11 mouse cellular contexts compared by ENCODE assay signal in the genomic region with DNA sequence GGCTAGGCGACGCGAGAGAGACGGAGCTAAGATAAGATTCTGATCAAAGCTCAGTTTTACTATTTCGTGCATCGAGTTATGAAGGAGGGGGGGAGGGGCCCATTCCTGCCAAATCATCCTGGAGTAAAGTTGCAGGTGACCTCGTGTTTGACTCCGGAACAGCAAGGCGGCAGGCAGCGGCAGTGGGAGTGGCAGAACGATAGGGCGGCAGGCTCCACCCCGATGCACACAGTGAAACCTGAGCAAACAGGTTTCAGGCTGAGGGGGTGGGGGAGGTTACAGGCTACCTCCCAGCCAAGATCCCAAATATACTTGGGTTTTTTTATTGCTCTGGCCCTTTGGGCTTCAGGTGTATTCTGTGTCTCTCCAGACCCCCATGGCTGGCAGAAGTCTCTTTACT. TPM values are rescaled to one million over a fixed set of nuclear protein-coding genes. Genes with fewer than 3 reads are reported as not detected.
DNase-seq lines count a peak whose midpoint lies in the region; ATAC-seq and TF ChIP-seq lines count a peak whose summit lies in the region.
"Had no signal": no experiment of that assay in that cellular context is flagged by ENCODE, and none has a peak within 500 bp of the region (broad histone marks: within the 10 kb centered on the region; RNA-seq: fewer than 3 reads in every experiment).

No protein-coding gene starts in this region.

- H3K9ac ChIP-seq in embryonic facial prominence, embryonic 12.5 days = no peak overlapping the region
- H3K9ac ChIP-seq in kidney, embryonic 16.5 days (replicated peaks; ENCODE audit: low read length) = no peak overlapping the region
- no peak overlapping the region for H3K9ac ChIP-seq in liver, postnatal 0 days (replicated peaks)
- H3K9ac ChIP-seq: neural tube, embryonic 12.5 days had no signal

- H3K27ac ChIP-seq in embryonic facial prominence, embryonic 12.5 days = no peak overlapping the region
- no peak overlapping the region for H3K27ac ChIP-seq in kidney, embryonic 16.5 days (ENCODE audit: low read length)
- H3K27ac ChIP-seq in liver, postnatal 0 days (ENCODE audit: low read depth) = peak overlapping the region; percentile 39; the same call in 1 of the 2 replicates
- H3K27ac ChIP-seq: neural tube, embryonic 12.5 days had no signal

- H3K4me2 ChIP-seq in embryonic facial prominence, embryonic 12.5 days (replicated peaks) = peak overlapping the region; percentile 35
- H3K4me2 ChIP-seq in kidney, embryonic 16.5 days (replicated peaks; ENCODE audit: low read depth, low read length) = peak overlapping the region; percentile 42
- peak overlapping the region; percentile 42 for H3K4me2 ChIP-seq in liver, postnatal 0 days (ENCODE audit: low read depth, low read length)
- H3K4me2 ChIP-seq: neural tube, embryonic 12.5 days had no signal

- no peak for ATAC-seq in embryonic facial prominence, embryonic 12.5 days (ENCODE audit: insufficient number of reproducible peaks, insufficient read depth, low FRiP score, low TSS enrichment)
- ATAC-seq in kidney, embryonic 16.5 days (ENCODE audit: low FRiP score, low TSS enrichment) = peak; percentile 60; the same call in 1 of the 2 replicates
- peak; percentile 75 for ATAC-seq in liver, postnatal 0 days

- DNase-seq in kidney, adult 11 months = peak; percentile 67
- no peak for DNase-seq in kidney, adult 18-20 months
- DNase-seq in liver, postnatal 0 days = peak; percentile 62
- DNase-seq in natural killer cell, adult 2 months (ENCODE audit: low spot score in 2 of 2) = no peak
- DNase-seq in ovary, postnatal 14 days (ENCODE audit: low spot score) = no peak
- no peak for DNase-seq in T-cell, adult 2 months (ENCODE audit: low spot score)
- DNase-seq: cerebellum, postnatal 25 days; thymus, postnatal 4 days had no signal

- H3K36me3 ChIP-seq in embryonic facial prominence, embryonic 12.5 days = peaks cover 12% of the 10 kb centered on the region
- H3K36me3 ChIP-seq in kidney, embryonic 16.5 days (ENCODE audit: insufficient read depth, low read length) = 0 out of 2 replicates have a peak, but pooled peaks cover 3% of the 10 kb centered on the region
- H3K36me3 ChIP-seq in liver, postnatal 0 days (replicated peaks; ENCODE audit: insufficient read depth, low read length) = peaks cover 17% of the 10 kb centered on the region

- no peaks in the 10 kb centered on the region for H3K9me3 ChIP-seq in embryonic facial prominence, embryonic 12.5 days
- no peaks in the 10 kb centered on the region for H3K9me3 ChIP-seq in kidney, embryonic 16.5 days (ENCODE audit: low read length)
- H3K9me3 ChIP-seq in liver, postnatal 0 days (ENCODE audit: low read length) = no peaks in the 10 kb centered on the region
- H3K9me3 ChIP-seq: neural tube, embryonic 12.5 days had no signal

- no peak for TF ChIP-seq EP300 in liver, postnatal 0 days (IDR thresholded peaks at IDR 0.05; ENCODE audit: low read depth)

- 7% methylated on average over 13 of the region's 13 CpGs for WGBS in embryonic facial prominence, embryonic 12.5 days
- WGBS in kidney, embryonic 16.5 days = 8% methylated on average over 13 of the region's 13 CpGs
- WGBS in liver, postnatal 0 days (ENCODE audit: insufficient replicate concordance) = 40% methylated on average over 13 of the region's 13 CpGs

- peaks cover 15% of the 10 kb centered on the region for H3K4me1 ChIP-seq in embryonic facial prominence, embryonic 12.5 days
- peaks cover 17% of the 10 kb centered on the region for H3K4me1 ChIP-seq in kidney, embryonic 16.5 days (ENCODE audit: insufficient read depth, low read length)
- peaks cover 20% of the 10 kb centered on the region for H3K4me1 ChIP-seq in liver, postnatal 0 days (ENCODE audit: insufficient read depth)

- no peaks in the 10 kb centered on the region for H3K27me3 ChIP-seq in embryonic facial prominence, embryonic 12.5 days
- no peaks in the 10 kb centered on the region for H3K27me3 ChIP-seq in kidney, embryonic 16.5 days (ENCODE audit: insufficient read depth, low read length)
- H3K27me3 ChIP-seq in liver, postnatal 0 days (ENCODE audit: insufficient read depth, low read length) = no peaks in the 10 kb centered on the region
- H3K27me3 ChIP-seq: neural tube, embryonic 12.5 days had no signal

- no peak for TF ChIP-seq CTCF in liver, postnatal 0 days (IDR thresholded peaks at IDR 0.05; ENCODE audit: low read depth)

- H3K4me3 ChIP-seq in embryonic facial prominence, embryonic 12.5 days = no peak overlapping the region
- peak overlapping the region; percentile 17; the same call in 1 of the 2 replicates for H3K4me3 ChIP-seq in kidney, embryonic 16.5 days (ENCODE audit: low read length)
- H3K4me3 ChIP-seq in liver, postnatal 0 days (ENCODE audit: low read depth, low read length) = no peak overlapping the region
- H3K4me3 ChIP-seq: neural tube, embryonic 12.5 days had no signal

RNA-seq across cellular contexts. Expression of gene Limd1, which starts 18.2 kb away (rescaled TPM):
- 49.0 and 51.5 TPM in 2 replicates for polyA plus RNA-seq in embryonic facial prominence, embryonic 12.5 days (2016; fragmentation: Nextera tagmentation; extraction: Ambion mirVana)
- 55.7 and 58.1 TPM in 2 replicates for polyA plus RNA-seq in kidney, embryonic 16.5 days (2015; fragmentation: Nextera tagmentation; extraction: Ambion mirVana)
- polyA plus RNA-seq in liver, postnatal 0 days (2015; fragmentation: Nextera tagmentation; extraction: Ambion mirVana) = 11.9 and 12.4 TPM in 2 replicates

RNA-seq across cellular contexts. Expression of gene Sacm1l, which starts 32.9 kb away (rescaled TPM):
- polyA plus RNA-seq in embryonic facial prominence, embryonic 12.5 days (2016; fragmentation: Nextera tagmentation; extraction: Ambion mirVana) = 48.9 and 49.6 TPM in 2 replicates
- polyA plus RNA-seq in kidney, embryonic 16.5 days (2015; fragmentation: Nextera tagmentation; extraction: Ambion mirVana) = 63.8 and 68.7 TPM in 2 replicates
- 21.0 and 22.2 TPM in 2 replicates for polyA plus RNA-seq in liver, postnatal 0 days (2015; fragmentation: Nextera tagmentation; extraction: Ambion mirVana)

Comparison
In these comparisons a context has a peak if more than half of its experiments do, and no peak if none do; other contexts are left out.
1. DNase-seq: peak in kidney, adult 11 months (single experiment) and liver, postnatal 0 days (single experiment); none in kidney, adult 18-20 months (single experiment), natural killer cell, adult 2 months (0 of 2), ovary, postnatal 14 days (single experiment) and T-cell, adult 2 months (single experiment).
2. Peak in every context shown above with its lines, with median percentiles within 50 percentile points of each other: H3K4me2 ChIP-seq.